ENCODE assay signal across 8 mouse cellular contexts in genomic region chr9:31266013-31266659, GRCm38 (mm10). TPM values are rescaled to one million over a fixed set of nuclear protein-coding genes. Genes with fewer than 3 reads are reported as not detected.
DNase-seq lines count a peak whose midpoint lies in the region; ATAC-seq and TF ChIP-seq lines count a peak whose summit lies in the region.

No protein-coding gene starts in this region.

- no peak overlapping the region for H3K4me2 ChIP-seq in hindbrain, embryonic 11.5 days (replicated peaks; ENCODE audit: low read depth, low read length)
- H3K4me2 ChIP-seq in heart, embryonic 14.5 days (ENCODE audit: low read length) = 0 out of 2 replicates have a peak overlapping the region, but pooled peaks have one; percentile 3
- no peak overlapping the region for H3K4me2 ChIP-seq in liver, postnatal 0 days (ENCODE audit: low read depth, low read length)

- H3K9me3 ChIP-seq in hindbrain, embryonic 11.5 days (ENCODE audit: control insufficient read depth, low read length) = no peaks in the 10 kb centered on the region
- no peaks in the 10 kb centered on the region for H3K9me3 ChIP-seq in hindbrain, embryonic 10.5 days
- no peaks in the 10 kb centered on the region for H3K9me3 ChIP-seq in heart, embryonic 14.5 days (ENCODE audit: control insufficient read depth, low read length)
- H3K9me3 ChIP-seq in liver, postnatal 0 days (ENCODE audit: low read length) = no peaks in the 10 kb centered on the region

- peak; percentile 20 for DNase-seq in hindbrain, embryonic 11.5 days (ENCODE audit: low spot score)
- DNase-seq in hindbrain, embryonic 10.5 days (ENCODE audit: low spot score) = no peak
- peak; percentile 59 for DNase-seq in MN1 (ENCODE audit: low spot score)
- peak; percentile 62 for DNase-seq in lung, postnatal 36 days
- DNase-seq in right cerebral cortex, adult 18-20 months = no peak
- DNase-seq in cerebellum, adult 8-10 months = no peak
- DNase-seq in liver, postnatal 0 days = no peak

- H3K4me3 ChIP-seq in hindbrain, embryonic 11.5 days (ENCODE audit: low read depth, low read length) = no peak overlapping the region
- no peak overlapping the region for H3K4me3 ChIP-seq in hindbrain, embryonic 10.5 days
- H3K4me3 ChIP-seq in heart, embryonic 14.5 days (ENCODE audit: control insufficient read depth in 1 of 2, insufficient read depth in 1 of 2, low read depth in 1 of 2, low read length in 2 of 2) = no peak overlapping the region
- H3K4me3 ChIP-seq in liver, postnatal 0 days (ENCODE audit: low read depth, low read length) = no peak overlapping the region

- H3K27me3 ChIP-seq in hindbrain, embryonic 11.5 days (ENCODE audit: control insufficient read depth, insufficient read depth, low read length) = no peaks in the 10 kb centered on the region
- H3K27me3 ChIP-seq in hindbrain, embryonic 10.5 days (ENCODE audit: insufficient read depth, poor library complexity, severe bottlenecking) = no peaks in the 10 kb centered on the region
- H3K27me3 ChIP-seq in heart, embryonic 14.5 days (ENCODE audit: control insufficient read depth, insufficient read depth, low read length) = no peaks in the 10 kb centered on the region
- no peaks in the 10 kb centered on the region for H3K27me3 ChIP-seq in liver, postnatal 0 days (ENCODE audit: insufficient read depth, low read length)

- WGBS in hindbrain, embryonic 11.5 days = 78% methylated on average over 5 of the region's 5 CpGs
- WGBS in hindbrain, embryonic 10.5 days = 79% methylated on average over 5 of the region's 5 CpGs
- 14% methylated on average over 5 of the region's 5 CpGs for WGBS in heart, embryonic 14.5 days
- WGBS in liver, postnatal 0 days (ENCODE audit: insufficient replicate concordance) = 41% methylated on average over 5 of the region's 5 CpGs

- H3K27ac ChIP-seq in hindbrain, embryonic 11.5 days (ENCODE audit: low read depth, low read length) = no peak overlapping the region
- no peak overlapping the region for H3K27ac ChIP-seq in hindbrain, embryonic 10.5 days
- H3K27ac ChIP-seq in heart, embryonic 14.5 days (replicated peaks in 1 of 2; ENCODE audit: control insufficient read depth in 1 of 2, insufficient read depth in 1 of 2, low read depth in 2 of 2, low read length in 2 of 2) = peak overlapping the region; percentile 39 to 63
- no peak overlapping the region for H3K27ac ChIP-seq in liver, postnatal 0 days (ENCODE audit: low read depth)

- H3K9ac ChIP-seq in hindbrain, embryonic 11.5 days (ENCODE audit: low read depth, low read length) = no peak overlapping the region
- H3K9ac ChIP-seq in heart, embryonic 14.5 days (ENCODE audit: low read length) = no peak overlapping the region
- no peak overlapping the region for H3K9ac ChIP-seq in liver, postnatal 0 days (replicated peaks)

- no peaks in the 10 kb centered on the region for H3K36me3 ChIP-seq in hindbrain, embryonic 11.5 days (ENCODE audit: control insufficient read depth, insufficient read depth, low read length)
- no peaks in the 10 kb centered on the region for H3K36me3 ChIP-seq in hindbrain, embryonic 10.5 days
- no peaks in the 10 kb centered on the region for H3K36me3 ChIP-seq in heart, embryonic 14.5 days (ENCODE audit: control insufficient read depth, insufficient read depth, low read length)
- no peaks in the 10 kb centered on the region for H3K36me3 ChIP-seq in liver, postnatal 0 days (replicated peaks; ENCODE audit: insufficient read depth, low read length)

- H3K4me1 ChIP-seq in hindbrain, embryonic 11.5 days (replicated peaks; ENCODE audit: control insufficient read depth, insufficient read depth, low read length) = no peaks in the 10 kb centered on the region
- H3K4me1 ChIP-seq in hindbrain, embryonic 10.5 days (replicated peaks) = 0 out of 2 replicates have a peak, but pooled peaks cover 3% of the 10 kb centered on the region
- H3K4me1 ChIP-seq in heart, embryonic 14.5 days (ENCODE audit: control insufficient read depth in 2 of 2, insufficient read depth in 2 of 2, low read length in 2 of 2) = peaks cover 13 to 14% of the 10 kb centered on the region in 2 experiments
- H3K4me1 ChIP-seq in liver, postnatal 0 days (ENCODE audit: insufficient read depth) = peaks cover 18% of the 10 kb centered on the region

- ATAC-seq in hindbrain, embryonic 11.5 days (ENCODE audit: low FRiP score) = no peak
- peak; percentile 28; the same call in 1 of the 2 replicates for ATAC-seq in heart, embryonic 14.5 days (ENCODE audit: insufficient number of reproducible peaks, insufficient read depth, low FRiP score, low read depth)
- no peak for ATAC-seq in liver, postnatal 0 days

- no peak for TF ChIP-seq CTCF in liver, postnatal 0 days (IDR thresholded peaks at IDR 0.05; ENCODE audit: low read depth)

- TF ChIP-seq EP300 in liver, postnatal 0 days (IDR thresholded peaks at IDR 0.05; ENCODE audit: low read depth) = no peak

RNA-seq across cellular contexts. Expression of gene Prdm10, which starts 14.2 kb away (rescaled TPM):
- polyA plus RNA-seq in hindbrain, embryonic 11.5 days (2014; fragmentation: Nextera tagmentation; extraction: Ambion mirVana) = 6.9 and 7.5 TPM in 2 replicates
- 7.9 and 8.9 TPM in 2 replicates for polyA plus RNA-seq in hindbrain, embryonic 10.5 days (2016; fragmentation: Nextera tagmentation; extraction: Ambion mirVana)
- 3.7 and 4.2 TPM in 2 replicates for polyA plus RNA-seq in heart, embryonic 14.5 days (2014; fragmentation: Nextera tagmentation; extraction: Ambion mirVana)
- 1.3 and 1.5 TPM in 2 replicates for polyA plus RNA-seq in liver, postnatal 0 days (2015; fragmentation: Nextera tagmentation; extraction: Ambion mirVana)

RNA-seq across cellular contexts. Expression of gene Aplp2, which starts 54.5 kb away (rescaled TPM):
- polyA plus RNA-seq in hindbrain, embryonic 11.5 days (2014; fragmentation: Nextera tagmentation; extraction: Ambion mirVana) = 240 and 278 TPM in 2 replicates
- polyA plus RNA-seq in hindbrain, embryonic 10.5 days (2016; fragmentation: Nextera tagmentation; extraction: Ambion mirVana) = 220 and 243 TPM in 2 replicates
- polyA plus RNA-seq in heart, embryonic 14.5 days (2014; fragmentation: Nextera tagmentation; extraction: Ambion mirVana) = 385 and 386 TPM in 2 replicates
- polyA plus RNA-seq in liver, postnatal 0 days (2015; fragmentation: Nextera tagmentation; extraction: Ambion mirVana) = 167 and 178 TPM in 2 replicates

Comparison
In these comparisons a context has a peak if more than half of its experiments do, and no peak if none do; other contexts are left out.
1. DNase-seq: peak in hindbrain, embryonic 11.5 days (single experiment), MN1 (single experiment) and lung, postnatal 36 days (single experiment); none in hindbrain, embryonic 10.5 days (single experiment), right cerebral cortex, adult 18-20 months (single experiment), cerebellum, adult 8-10 months (single experiment) and liver, postnatal 0 days (single experiment).
2. H3K27ac ChIP-seq: peak in heart, embryonic 14.5 days (2 of 2); none in hindbrain, embryonic 11.5 days (single experiment), hindbrain, embryonic 10.5 days (single experiment) and liver, postnatal 0 days (single experiment).